Mouse (Mus musculus) heart, adult 2 months (tissue): ENCODE measurements around the gene Gsg1.

ENCODE experiments used
- CTCF ChIP-seq: fragments of 200-600 bp; IDR thresholded peaks from 2 replicates; pipeline ENCODE4 v1.8.1; 2022; ENCODE audit warnings: antibody characterized with exemption, mild to moderate bottlenecking, moderate library complexity
- EP300 ChIP-seq: fragments of 200-500 bp; IDR thresholded peaks from 2 replicates; pipeline ENCODE4 v1.6.1; 2011; ENCODE audit warnings: low read depth, low read length, control low read depth; ENCODE audit not compliant: insufficient read depth
- POLR2A ChIP-seq: fragments of 200-500 bp; IDR thresholded peaks from 2 replicates; pipeline ENCODE4 v1.6.1; 2011; ENCODE audit warnings: mild to moderate bottlenecking, low read depth, low read length, control low read depth; ENCODE audit not compliant: insufficient read depth

- TF ChIP-seq POLR2A (no peak), CTCF (no peak), EP300 (no peak)
These were observed 21.1 kb upstream of the Gsg1 start for GRCm38 (mm10) chr6:135275231-135275630.
